Mouse (Mus musculus): ENCODE results near the gene Klf2. TPM values are rescaled to one million over a fixed set of nuclear protein-coding genes. Genes with fewer than 3 reads are reported as not detected.

Klf2 gene
- polyA plus RNA-seq, 1 experiment from 2014 or later = 3.1 TPM

DNA sequence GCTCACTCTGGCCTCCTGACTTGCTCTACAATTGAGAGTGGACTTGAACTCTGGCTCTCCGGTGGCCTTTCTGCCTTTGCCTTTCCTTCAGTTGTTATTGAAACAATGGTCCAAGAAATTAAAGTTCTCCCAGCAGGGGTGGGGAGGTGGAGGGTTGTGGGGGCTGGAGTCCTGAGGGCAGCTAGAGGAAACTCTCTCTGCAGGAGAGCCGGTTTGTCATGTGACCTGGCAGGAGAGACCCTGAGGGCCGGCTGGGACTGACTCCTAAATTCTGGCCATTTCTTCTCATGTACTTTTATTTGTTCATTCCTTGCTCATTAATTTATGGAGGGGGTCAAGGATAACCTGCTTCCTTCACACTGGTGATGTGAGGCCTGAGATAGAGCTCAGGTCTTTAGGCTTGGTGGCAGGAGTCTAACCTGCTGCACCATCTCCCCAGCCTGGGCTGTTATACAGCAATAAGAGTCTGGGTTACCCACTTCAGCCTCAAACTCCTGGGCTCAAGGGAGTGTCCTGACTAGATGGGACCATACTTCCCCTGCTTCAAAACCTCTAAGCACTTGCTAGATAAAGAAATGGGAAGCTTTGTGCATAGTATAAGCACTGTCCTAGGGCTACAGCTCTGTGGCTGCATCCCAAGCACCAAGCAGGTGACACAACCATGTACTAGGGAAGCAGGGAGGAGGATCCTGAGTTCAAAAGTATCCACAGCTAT is 14.8 kb downstream of the Klf2 start:
- H3K4me3 ChIP-seq (ENCODE audit: inconsistent target) = no peak overlapping the region
- H3K79me2 ChIP-seq (ENCODE audit: inconsistent target) = no peaks in the 10 kb centered on the region
- WGBS (ENCODE audit: missing documents) = 87% methylated on average over 3 of the region's 3 CpGs
- no peak overlapping the region for H3K27ac ChIP-seq
- H3K36me3 ChIP-seq (ENCODE audit: inconsistent target) = no peaks in the 10 kb centered on the region

DNA sequence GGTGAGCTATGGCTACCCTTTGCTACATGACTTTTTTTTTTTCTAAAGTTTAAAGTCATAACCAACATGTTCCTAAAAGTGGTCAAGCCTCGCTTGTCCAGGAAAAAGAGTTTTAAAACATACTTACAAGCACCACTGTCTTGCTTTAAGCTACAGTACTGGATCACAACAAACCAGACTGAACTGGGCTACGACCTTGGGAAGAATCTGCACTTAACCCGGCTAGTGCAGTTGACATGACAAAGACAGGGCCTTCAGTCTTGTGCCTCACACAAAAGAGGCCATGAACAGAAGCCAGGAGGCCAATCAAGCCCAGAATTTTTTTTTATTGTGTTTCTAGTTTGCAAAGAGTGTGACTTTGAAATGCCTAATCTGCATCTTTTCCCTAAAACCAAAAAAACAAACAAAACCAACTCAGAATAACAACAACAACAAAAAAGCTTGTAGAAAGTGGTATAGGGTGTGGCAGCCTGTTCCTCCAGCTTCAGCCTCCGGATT is 15.4 kb downstream of the Klf2 start:
- H3K4me3 ChIP-seq (ENCODE audit: inconsistent target) = no peak overlapping the region
- 94% methylated on average over 4 of the region's 4 CpGs for WGBS (ENCODE audit: missing documents)
- H3K36me3 ChIP-seq (ENCODE audit: inconsistent target) = no peaks in the 10 kb centered on the region
- H3K79me2 ChIP-seq (ENCODE audit: inconsistent target) = no peaks in the 10 kb centered on the region
- no peak overlapping the region for H3K27ac ChIP-seq

DNA sequence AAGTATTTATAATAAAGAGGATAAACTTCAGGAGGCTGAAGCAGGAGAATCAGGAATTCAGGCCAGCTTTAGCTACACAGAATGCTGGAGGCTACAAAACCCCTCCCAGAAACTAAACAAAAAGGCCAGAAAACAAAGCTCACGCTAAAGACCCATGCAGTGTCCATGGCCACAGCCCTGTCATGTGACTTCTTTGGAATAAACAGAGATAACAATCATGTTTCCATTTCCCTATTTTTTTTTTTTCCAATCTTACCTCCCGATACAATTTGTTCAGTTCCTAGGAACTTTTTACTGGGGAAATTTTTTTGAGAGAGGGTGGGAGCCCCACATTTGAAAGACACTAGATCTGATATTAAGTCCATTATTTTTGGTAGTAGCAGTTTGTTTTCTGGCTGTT is 17.4 kb downstream of the Klf2 start:
- 92% methylated on average over 2 of the region's 2 CpGs for WGBS (ENCODE audit: missing documents)
- no peak overlapping the region for H3K27ac ChIP-seq
- no peak overlapping the region for H3K4me3 ChIP-seq (ENCODE audit: inconsistent target)
- peaks cover 18% of the 10 kb centered on the region; the same call in 1 of the 2 replicates for H3K36me3 ChIP-seq (ENCODE audit: inconsistent target)
- H3K79me2 ChIP-seq (ENCODE audit: inconsistent target) = no peaks in the 10 kb centered on the region

GRCm38 (mm10) chr8:72337034-72337433 is 18.2 kb downstream of the Klf2 start:
- no peak overlapping the region for H3K27ac ChIP-seq
- H3K36me3 ChIP-seq (ENCODE audit: inconsistent target) = peaks cover 22% of the 10 kb centered on the region; the same call in 1 of the 2 replicates
- H3K4me3 ChIP-seq (ENCODE audit: inconsistent target) = no peak overlapping the region
- no peaks in the 10 kb centered on the region for H3K79me2 ChIP-seq (ENCODE audit: inconsistent target)

DNA sequence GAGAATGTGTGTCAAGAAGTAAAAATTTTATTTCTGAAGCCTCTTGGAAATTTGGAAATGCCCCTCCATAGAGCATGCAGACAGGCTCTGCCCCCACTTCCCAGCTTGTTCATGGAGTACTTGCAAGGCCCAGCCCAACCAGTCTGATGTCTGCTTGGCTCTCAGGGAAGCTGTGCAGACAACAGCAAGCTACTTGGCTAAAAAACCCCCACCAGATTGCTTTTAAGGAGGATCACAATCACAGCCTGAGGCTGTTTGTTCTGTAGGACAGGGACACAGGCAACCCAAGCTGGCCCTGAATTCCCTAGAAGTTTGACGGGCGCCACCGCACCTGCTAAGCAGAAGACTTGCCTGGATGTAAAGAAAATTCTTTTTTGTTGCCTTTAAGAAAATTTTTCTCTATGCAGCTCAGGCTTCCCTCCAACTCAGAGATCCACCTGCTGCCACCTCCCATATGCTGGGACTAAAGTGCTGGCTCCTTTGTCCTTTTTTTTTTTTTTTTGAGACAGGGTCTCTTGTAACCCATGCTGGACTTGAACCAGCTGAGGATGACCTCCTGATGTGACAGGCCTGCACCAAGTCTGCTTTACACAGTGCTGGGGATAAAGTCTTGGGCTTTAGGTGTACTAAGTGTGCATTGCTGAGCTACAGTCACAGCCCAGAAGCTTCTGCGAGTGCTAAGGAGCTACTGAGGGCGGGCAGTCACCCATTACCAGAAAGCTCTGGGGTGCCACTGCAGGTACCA is 23.9 kb downstream of the Klf2 start:
- Histone ChIP-seq H3K79me2 (ENCODE audit: inconsistent target) (no peaks in the 10 kb centered on the region), H3K27ac (no peak overlapping the region), H3K4me3 (ENCODE audit: inconsistent target) (no peak overlapping the region), H3K36me3 (ENCODE audit: inconsistent target) (peaks cover 22% of the 10 kb centered on the region; the same call in 1 of the 2 replicates)
- WGBS (ENCODE audit: missing documents) = 94% methylated on average over 5 of the region's 5 CpGs

DNA sequence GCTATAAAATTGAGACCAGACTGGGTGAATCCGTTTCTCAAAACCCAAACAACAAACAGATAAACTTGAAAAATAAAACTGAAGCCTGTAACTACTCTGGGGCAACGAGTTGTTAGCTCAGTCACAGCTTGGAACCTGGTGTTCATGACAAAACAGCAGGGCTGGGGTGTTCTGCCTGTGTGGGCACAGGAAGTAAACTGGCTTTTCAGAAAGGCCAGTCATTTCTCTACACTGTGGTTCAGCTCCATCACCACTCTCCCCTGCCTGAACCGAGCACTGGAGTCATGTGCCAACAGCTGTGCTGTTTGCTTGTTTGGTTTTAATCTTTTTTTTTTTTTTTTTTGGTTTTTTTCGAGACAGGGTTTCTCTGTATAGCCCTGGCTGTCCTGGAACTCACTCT is 24.9 kb downstream of the Klf2 start:
- WGBS (ENCODE audit: missing documents) = 58% methylated on average over 3 of the region's 4 CpGs
- Histone ChIP-seq H3K36me3 (ENCODE audit: inconsistent target) (peaks cover 22% of the 10 kb centered on the region; the same call in 1 of the 2 replicates), H3K27ac (no peak overlapping the region), H3K79me2 (ENCODE audit: inconsistent target) (no peaks in the 10 kb centered on the region), H3K4me3 (ENCODE audit: inconsistent target) (no peak overlapping the region)

DNA sequence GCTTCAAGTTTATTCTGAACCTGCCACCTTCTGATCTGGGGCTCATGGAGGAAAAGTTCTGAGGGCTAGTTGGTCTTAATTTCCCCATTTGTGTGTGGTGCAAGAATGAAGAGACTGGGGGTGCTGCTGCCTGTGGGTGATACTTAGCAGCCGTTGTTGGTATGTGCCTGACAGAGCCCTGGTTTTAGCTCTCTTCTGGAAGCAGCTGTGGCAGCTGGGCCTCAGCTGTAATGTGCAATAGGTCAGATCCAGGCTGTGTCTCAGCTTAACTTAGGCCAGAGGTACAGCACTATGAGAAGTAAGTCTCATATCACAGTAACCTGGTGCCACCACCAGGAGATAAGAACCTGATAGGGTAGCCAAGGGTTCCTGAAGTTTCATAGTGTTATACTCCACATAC is 28.7 kb downstream of the Klf2 start:
- Histone ChIP-seq H3K4me3 (ENCODE audit: inconsistent target) (no peak overlapping the region), H3K27ac (no peak overlapping the region), H3K36me3 (ENCODE audit: inconsistent target) (no peaks in the 10 kb centered on the region; the same call in 1 of the 2 replicates), H3K79me2 (ENCODE audit: inconsistent target) (no peaks in the 10 kb centered on the region)
- WGBS (ENCODE audit: missing documents) = 44% methylated on average over 1 of the region's 1 CpGs

DNA sequence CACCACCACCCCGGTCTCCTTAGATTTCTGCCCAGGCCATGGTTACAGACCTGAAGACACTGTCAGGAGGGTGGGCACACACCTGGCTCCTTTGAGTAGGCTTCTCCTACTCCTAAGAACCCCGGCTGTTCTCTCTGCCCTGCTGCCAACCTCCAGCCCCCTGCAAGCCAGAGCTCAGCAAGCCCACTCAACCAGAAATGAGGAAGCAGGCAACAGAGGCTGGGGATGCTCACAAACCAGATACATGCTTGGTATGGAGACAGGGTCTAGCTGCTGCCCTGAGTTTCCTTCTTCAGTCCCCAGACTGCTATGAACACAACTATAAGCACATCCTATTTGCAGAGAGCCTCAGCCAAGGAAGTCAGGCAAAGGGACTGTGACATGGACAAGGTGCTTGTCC is 29.3 kb downstream of the Klf2 start:
- Histone ChIP-seq H3K36me3 (ENCODE audit: inconsistent target) (no peaks in the 10 kb centered on the region; the same call in 1 of the 2 replicates), H3K4me3 (ENCODE audit: inconsistent target) (no peak overlapping the region), H3K27ac (no peak overlapping the region), H3K79me2 (ENCODE audit: inconsistent target) (no peaks in the 10 kb centered on the region)
- 63% methylated on average over 2 of the region's 2 CpGs for WGBS (ENCODE audit: missing documents)

GRCm38 (mm10) chr8:72348956-72349355 is 30.1 kb downstream of the Klf2 start:
- WGBS (ENCODE audit: missing documents) = 100% methylated on average over 1 of the region's 1 CpGs
- Histone ChIP-seq H3K4me3 (ENCODE audit: inconsistent target) (no peak overlapping the region), H3K79me2 (ENCODE audit: inconsistent target) (no peaks in the 10 kb centered on the region), H3K36me3 (ENCODE audit: inconsistent target) (no peaks in the 10 kb centered on the region), H3K27ac (0 out of 2 replicates have a peak overlapping the region, but pooled peaks have one; percentile 74)

DNA sequence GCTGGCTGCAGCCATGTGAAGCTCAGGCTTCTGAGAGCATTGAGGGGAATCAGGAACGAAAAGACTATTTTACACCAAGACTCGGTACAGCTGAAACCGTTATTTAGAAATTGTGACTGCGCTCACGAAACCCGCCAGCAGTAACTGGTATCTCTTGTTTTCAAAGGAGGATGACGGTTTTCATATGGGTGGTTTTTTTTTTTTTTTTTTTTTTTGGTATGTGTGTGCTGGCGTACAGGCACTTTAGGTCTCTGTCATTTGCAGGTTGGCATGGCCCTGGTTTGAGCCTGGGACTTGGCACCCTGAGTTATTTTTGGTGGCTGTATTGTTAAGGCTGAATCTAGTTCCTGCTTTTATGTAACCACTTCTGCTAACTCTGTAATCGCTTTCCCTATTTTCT is 31.0 kb downstream of the Klf2 start:
- Histone ChIP-seq H3K79me2 (ENCODE audit: inconsistent target) (no peaks in the 10 kb centered on the region), H3K27ac (peak overlapping the region; percentile 74), H3K36me3 (ENCODE audit: inconsistent target) (no peaks in the 10 kb centered on the region), H3K4me3 (ENCODE audit: inconsistent target) (no peak overlapping the region)
- 17% methylated on average over 9 of the region's 9 CpGs for WGBS (ENCODE audit: missing documents)

GRCm38 (mm10) chr8:72350727-72351126 is 31.9 kb downstream of the Klf2 start:
- Histone ChIP-seq H3K27ac (peak overlapping the region; percentile 74), H3K36me3 (ENCODE audit: inconsistent target) (no peaks in the 10 kb centered on the region), H3K79me2 (ENCODE audit: inconsistent target) (no peaks in the 10 kb centered on the region), H3K4me3 (ENCODE audit: inconsistent target) (no peak overlapping the region)
- 16% methylated on average over 6 of the region's 8 CpGs for WGBS (ENCODE audit: missing documents)

GRCm38 (mm10) chr8:72351405-72352005 is 32.7 kb downstream of the Klf2 start:
- no peak overlapping the region for H3K4me3 ChIP-seq (ENCODE audit: inconsistent target)
- H3K36me3 ChIP-seq (ENCODE audit: inconsistent target) = no peaks in the 10 kb centered on the region; the same call in 1 of the 2 replicates
- no peaks in the 10 kb centered on the region for H3K79me2 ChIP-seq (ENCODE audit: inconsistent target)
- 84% methylated on average over 7 of the region's 7 CpGs for WGBS (ENCODE audit: missing documents)
- H3K27ac ChIP-seq = peak overlapping the region; percentile 74

- no peak overlapping the region for H3K27ac ChIP-seq
- H3K79me2 ChIP-seq (ENCODE audit: inconsistent target) = no peaks in the 10 kb centered on the region
- H3K4me3 ChIP-seq (ENCODE audit: inconsistent target) = no peak overlapping the region
- 90% methylated on average over 8 of the region's 8 CpGs for WGBS (ENCODE audit: missing documents)
- peaks cover 9% of the 10 kb centered on the region for H3K36me3 ChIP-seq (ENCODE audit: inconsistent target)
These were observed 34.3 kb downstream of the Klf2 start for GRCm38 (mm10) chr8:72352951-72353699.

GRCm38 (mm10) chr8:72353700-72354045 is 34.8 kb downstream of the Klf2 start:
- Histone ChIP-seq H3K36me3 (ENCODE audit: inconsistent target) (peaks cover 13% of the 10 kb centered on the region), H3K4me3 (ENCODE audit: inconsistent target) (no peak overlapping the region), H3K79me2 (ENCODE audit: inconsistent target) (no peaks in the 10 kb centered on the region), H3K27ac (no peak overlapping the region)
- WGBS (ENCODE audit: missing documents) = 88% methylated on average over 7 of the region's 7 CpGs
